Mouse (Mus musculus) brain, embryonic 14.5 days (tissue): ENCODE measurements at regions not wholly inside any gene's neighbourhood (a gene's known extent, or its start where the extent isn't known, plus 50 kb on each side); places are given as distances from the start of the nearest gene placed in this dataset.
A peak's percentile ranks its signal among the peaks of the same experiment; 100 is the strongest.

Source experiments
- CTCF ChIP-seq: fragments of 200-500 bp; IDR thresholded peaks from 2 replicates; pipeline ENCODE4 v1.5.1; 2012; ENCODE audit warnings: inconsistent platforms, mild to moderate bottlenecking, moderate library complexity, borderline replicate concordance; ENCODE audit not compliant: insufficient read depth, insufficient read length; ENCODE audit errors: extremely low read depth
- POLR2A ChIP-seq: fragments of 200-500 bp; IDR thresholded peaks from 2 replicates; pipeline ENCODE4 v1.6.1; 2012; ENCODE audit warnings: mild to moderate bottlenecking, inconsistent platforms, borderline replicate concordance; ENCODE audit not compliant: poor library complexity, insufficient read depth, insufficient read length, severe bottlenecking; ENCODE audit errors: extremely low read depth

- TF ChIP-seq CTCF, result peak; percentile 24; the same call in 1 of the 2 replicates
- no peak for TF ChIP-seq POLR2A
Observed at GRCm38 (mm10) chr16:76200268-76200667, 173.4 kb downstream of the Nrip1 start.
